Mouse (Mus musculus): ENCODE results near the gene Sema6d.
A peak's percentile ranks its signal among the peaks of the same experiment; 100 is the strongest.

The Sema6d gene

DNA sequence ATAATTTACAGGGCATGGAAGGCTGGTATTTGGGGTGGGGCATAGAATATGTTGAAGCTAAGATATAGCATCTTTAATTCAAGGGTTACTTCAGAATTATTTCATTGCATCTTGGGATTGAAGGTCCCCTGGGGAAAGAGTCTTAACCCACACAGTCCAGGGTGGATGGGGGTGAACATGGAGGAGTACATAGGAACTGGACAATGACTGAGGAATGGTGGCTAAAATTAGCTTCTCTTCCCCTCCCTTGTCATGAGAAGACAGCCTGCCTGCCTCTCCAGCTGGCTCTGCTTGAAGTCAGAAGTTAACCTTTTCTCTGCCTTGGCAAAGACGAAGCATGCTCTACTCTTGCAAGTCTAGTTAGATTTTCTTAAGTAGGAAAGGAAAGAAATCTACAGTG lies 377.7 kb downstream of the Sema6d start:
- no peak for DNase-seq (ENCODE audit: low read depth, low spot score)

- no peak for DNase-seq (ENCODE audit: low read depth, low spot score)
Observed at GRCm38 (mm10) chr2:124470346-124471042, 380.7 kb downstream of the Sema6d start.

- no peak for DNase-seq (ENCODE audit: low read depth, low spot score)
Observed at GRCm38 (mm10) chr2:124472674-124473507, 383.1 kb downstream of the Sema6d start.

DNA sequence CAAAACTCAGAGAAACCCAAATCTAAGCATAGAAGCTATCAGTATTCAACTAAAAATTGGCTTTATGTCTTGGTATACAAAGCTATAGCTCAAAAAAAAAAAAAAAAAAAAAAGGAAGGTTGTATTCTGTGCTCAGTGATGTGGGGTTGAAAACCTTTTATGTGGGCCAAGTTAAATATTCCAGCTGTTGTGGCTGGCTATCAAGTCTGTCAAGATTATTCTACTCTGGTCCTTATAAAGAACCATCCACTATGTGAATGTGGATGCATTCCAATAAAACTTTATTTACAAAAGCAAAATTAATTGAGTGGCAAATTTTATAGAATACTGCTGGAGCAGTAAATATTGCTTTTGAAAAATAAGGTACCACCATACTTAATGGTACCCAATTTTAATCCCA lies 388.1 kb downstream of the Sema6d start:
- DNase-seq (ENCODE audit: low read depth, low spot score), result no peak

GRCm38 (mm10) chr2:124478526-124478925 lies 388.8 kb downstream of the Sema6d start:
- no peak for DNase-seq (ENCODE audit: low read depth, low spot score)

DNA sequence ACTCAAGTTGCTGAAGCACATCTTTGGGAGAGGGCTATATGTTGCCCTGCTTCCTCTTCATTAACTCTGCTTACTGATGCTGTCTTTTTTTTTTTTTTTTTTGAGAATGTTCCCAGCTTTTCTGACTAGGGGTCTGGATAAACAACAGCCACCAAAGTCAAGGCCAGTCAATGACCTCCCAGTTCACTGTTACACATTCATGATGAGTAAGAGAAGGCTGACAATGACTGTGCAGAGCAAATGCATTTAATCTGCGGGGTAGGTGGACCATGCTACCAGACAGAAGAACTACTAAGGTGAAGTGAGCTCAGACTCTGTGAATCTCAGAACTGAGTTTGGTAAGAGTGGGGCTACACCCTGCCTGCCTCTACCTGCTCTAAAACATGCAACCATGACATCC lies 396.0 kb downstream of the Sema6d start:
- no peak for DNase-seq (ENCODE audit: low read depth, low spot score)

DNA sequence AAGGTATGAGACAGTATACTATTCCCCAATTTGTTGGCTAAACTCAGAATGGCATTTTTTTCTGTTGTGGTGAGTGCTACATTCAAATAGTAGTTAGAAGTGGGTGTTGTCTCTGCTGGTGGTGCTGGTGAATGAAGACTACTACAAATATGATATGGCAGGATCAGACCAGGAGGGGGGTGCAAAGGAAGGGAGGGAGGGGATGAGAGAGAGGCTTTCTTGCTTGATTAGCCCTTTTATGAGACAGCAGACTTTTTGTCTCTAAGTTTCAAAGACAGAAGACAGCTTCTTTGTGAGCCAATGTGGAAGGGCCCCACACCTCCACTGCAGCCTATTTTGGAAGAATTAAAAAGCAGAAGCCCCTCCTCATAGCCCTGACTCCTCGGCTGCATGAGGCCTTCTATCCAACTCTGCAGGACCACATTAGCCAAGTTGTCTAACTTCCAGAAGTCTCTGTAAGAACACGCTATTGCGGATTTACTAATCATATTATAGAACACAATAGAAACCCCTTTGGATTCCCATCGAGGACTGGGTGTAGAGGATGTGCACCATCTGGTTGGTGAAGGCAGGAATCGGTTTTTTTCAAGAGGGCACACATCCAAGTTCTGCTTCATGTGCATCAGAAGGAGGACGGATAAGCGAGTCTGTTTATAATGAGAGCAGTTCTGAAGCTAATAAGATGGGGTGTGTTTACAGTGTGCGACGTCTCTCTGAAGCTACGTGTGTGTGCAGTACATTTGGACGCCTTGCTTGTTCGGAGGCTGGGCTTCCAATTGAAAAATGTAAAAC lies 400.4 kb downstream of the Sema6d start:
- no peak for DNase-seq (ENCODE audit: low read depth, low spot score)

GRCm38 (mm10) chr2:124495751-124496150 lies 406.0 kb downstream of the Sema6d start:
- no peak for DNase-seq (ENCODE audit: low read depth, low spot score)

DNA sequence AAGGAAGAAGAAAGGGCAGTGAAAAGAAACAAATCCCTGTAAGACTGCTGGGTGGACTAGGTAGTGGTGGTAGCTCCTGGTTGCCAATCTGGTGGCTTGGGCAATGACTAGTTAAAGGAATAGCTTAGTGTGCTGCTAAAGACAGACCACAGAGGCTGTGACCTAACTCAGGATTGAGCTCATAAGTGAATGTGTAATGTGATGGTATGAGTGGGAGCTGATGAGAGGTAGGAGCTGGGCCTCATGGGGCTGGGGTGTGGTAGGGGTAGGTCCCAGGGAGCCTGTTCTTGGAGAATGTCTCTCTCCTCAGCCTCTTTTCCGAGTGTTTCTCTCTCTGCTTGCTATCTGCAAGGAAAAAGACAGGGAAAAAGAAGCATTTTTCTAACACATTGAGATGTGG lies 409.9 kb downstream of the Sema6d start:
- no peak for DNase-seq (ENCODE audit: low read depth, low spot score)

DNA sequence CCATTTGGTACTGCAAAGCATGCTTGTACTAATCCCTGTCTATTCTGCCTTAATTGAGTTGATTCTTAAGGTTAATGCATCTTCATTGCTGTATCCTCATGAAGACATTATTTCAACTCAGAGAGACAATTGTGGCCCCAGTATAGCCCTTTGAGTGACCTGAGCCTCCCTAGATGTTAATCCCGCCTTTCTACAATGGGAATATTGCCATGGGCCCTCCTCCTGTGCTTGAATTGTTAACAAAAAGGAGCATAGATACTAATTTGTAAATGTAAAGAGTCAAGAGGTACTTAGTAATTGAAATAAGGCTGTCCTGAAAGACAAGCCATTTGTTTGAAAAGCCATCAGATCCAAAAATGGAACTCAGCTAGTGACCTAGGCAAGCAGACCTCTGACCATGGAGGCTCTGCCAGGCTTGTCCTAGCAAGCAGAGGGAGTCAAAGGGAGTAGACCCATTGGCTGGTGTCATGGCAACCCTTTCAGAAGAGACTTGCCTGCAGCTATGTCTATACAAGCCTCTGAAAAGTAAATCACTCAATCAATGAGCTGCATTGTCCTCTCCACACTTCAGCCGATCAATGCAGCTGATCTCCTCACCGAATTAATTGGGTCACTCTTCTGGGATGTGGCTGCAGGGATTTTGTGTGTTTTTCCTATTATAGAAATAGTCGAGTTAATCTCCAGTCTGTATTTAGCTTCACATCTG lies 416.2 kb downstream of the Sema6d start:
- DNase-seq (ENCODE audit: low read depth, low spot score), result peak; percentile 46

DNA sequence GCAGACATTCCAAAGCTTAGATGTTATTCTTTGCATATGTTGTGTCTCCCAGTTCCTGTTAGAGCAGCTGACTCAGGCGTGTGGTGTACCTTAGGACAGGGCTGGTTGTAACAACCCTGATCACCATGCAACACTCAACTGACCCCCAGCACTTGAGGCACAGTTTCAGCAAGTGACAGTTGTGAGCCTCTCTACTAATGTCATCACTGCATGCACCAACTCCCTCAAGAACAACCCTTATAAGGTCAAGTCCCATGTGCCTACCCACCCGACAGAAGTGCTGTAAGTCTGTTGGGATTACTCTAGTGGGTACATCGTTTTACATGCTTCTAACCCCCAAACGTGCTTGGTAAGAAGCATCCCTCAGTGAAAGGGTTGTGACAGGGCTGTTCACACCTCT lies 418.0 kb downstream of the Sema6d start:
- no peak for DNase-seq (ENCODE audit: low read depth, low spot score)

DNA sequence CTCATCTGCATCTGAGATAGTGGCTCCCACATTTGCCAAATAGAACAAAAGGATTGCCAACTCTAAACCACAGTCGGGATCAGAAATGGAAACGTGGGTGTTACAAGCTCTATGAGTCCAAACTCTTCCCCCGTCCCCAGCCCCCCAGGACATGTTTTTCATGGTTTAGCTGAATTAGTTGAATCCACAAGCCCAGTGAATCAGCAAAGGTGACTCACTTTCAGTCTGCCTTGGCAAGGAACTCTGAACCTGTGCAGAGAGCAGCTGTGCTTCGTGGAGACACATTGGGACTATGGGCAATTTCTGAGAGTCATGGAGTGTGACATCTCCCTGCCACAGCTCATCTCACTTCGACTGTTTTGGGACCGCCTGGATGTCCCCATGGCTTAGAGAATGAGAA lies 419.7 kb downstream of the Sema6d start:
- DNase-seq (ENCODE audit: low read depth, low spot score), result no peak

DNA sequence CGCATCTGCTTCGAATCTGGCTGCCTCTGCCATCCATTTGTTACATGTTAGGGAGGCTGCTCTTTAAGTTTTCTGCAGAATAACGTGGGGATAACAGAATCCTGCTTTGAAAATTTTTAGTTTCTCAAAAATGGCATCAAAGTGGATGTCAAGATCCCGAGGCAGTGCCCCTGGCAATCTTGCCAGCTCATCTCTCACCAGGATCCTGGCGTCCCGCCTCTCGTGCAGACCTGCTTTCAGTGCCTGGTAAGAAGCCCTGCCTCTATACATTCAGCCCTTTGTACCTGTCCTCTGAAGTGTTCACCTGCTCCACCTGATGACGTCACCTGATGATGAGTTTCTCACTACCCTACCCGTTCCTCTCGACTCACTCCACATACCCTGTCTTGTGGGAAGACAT lies 422.1 kb downstream of the Sema6d start:
- no peak for DNase-seq (ENCODE audit: low read depth, low spot score)

- no peak for DNase-seq (ENCODE audit: low read depth, low spot score)
Observed at GRCm38 (mm10) chr2:124522426-124522825, 432.7 kb downstream of the Sema6d start.

DNA sequence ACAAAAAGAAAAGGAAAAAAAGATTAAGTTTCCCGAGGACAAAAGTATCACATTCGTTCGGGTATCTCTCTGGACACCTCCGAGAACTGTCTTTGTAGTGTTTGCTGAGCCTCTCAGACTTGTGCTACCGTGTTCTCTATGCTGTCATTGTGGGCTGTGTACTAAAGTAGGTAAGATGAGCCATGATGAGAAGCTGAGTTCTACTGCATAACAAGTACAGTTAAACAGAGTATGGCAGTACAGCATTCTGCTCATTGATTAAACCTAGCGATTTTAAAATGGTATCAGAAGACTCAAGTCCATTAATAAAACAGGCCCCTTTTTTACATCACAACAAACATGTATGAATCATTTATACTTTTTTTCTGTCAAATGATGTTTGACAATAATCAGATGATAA lies 433.9 kb downstream of the Sema6d start:
- no peak for DNase-seq (ENCODE audit: low read depth, low spot score)

DNA sequence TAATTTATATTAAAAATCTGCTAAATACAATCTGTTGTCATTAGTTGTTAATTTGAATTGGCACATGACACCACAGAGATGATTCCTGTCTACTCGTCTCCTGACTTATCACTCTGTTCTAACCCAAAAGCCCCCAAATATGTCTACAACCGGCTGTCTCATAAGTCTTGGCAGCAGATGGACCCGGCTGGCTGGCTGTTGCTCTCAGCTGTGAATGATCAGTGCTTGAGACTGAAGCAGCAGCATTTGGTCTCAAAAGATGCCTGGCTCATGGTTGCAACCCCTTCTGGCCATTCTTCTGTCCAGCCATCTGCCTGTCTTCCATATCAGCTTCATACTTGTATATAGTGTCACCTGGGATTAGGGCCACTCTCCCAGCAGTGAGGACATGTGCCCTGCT lies 434.4 kb downstream of the Sema6d start:
- DNase-seq (ENCODE audit: low read depth, low spot score), result no peak

DNA sequence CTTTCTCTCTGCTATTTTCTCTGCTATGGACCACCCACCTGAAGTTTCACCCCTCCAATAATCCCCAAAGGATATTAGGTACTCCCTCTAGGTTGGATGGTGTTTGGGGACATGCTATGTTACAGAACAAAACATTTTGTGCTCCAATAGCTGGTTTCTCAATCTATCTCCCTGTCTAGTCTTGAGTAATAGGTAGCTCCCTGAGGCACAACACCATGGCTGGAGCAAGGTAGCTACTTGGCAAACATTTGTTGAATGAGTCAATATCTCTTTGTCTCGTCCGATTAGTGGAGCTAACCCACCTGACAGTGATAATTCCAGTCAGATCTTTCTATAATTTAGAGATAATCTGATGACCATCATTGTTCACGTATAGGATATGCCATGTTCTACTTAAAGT lies 437.9 kb downstream of the Sema6d start:
- no peak for DNase-seq (ENCODE audit: low read depth, low spot score)

GRCm38 (mm10) chr2:124530441-124530840 lies 440.7 kb downstream of the Sema6d start:
- no peak for DNase-seq (ENCODE audit: low read depth, low spot score)

DNA sequence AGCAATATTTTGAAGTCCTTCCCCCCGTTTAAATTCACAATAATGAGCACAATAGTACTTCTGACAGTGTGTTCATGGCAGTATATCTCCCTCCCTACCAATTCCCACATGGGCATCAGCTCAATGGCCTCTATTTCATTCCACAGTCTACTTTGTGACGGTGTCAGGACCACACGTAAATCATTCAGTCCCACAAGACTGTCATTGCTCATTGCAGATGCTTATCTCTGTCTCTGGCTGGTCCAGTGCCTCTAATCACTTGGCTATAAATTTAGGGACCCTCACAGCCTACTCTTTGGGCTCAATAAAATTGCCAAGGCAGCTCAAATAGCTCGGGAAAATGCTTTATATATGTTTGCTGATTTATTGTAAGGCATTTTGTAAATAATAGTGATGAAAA lies 441.3 kb downstream of the Sema6d start:
- DNase-seq (ENCODE audit: low read depth, low spot score), result no peak

- DNase-seq (ENCODE audit: low read depth, low spot score), result no peak
Observed at GRCm38 (mm10) chr2:124532906-124533305, 443.1 kb downstream of the Sema6d start.

GRCm38 (mm10) chr2:124533602-124534001 lies 443.8 kb downstream of the Sema6d start:
- no peak for DNase-seq (ENCODE audit: low read depth, low spot score)

- no peak for DNase-seq (ENCODE audit: low read depth, low spot score)
Observed at GRCm38 (mm10) chr2:124550315-124550714, 460.5 kb downstream of the Sema6d start.

Measured in R1 (cell line).